Mouse (Mus musculus): ENCODE results near the gene Otulinl.
"Not testable (repeated sequence)": the region's sequence is repeated elsewhere in the genome, so short reads cannot be mapped to it uniquely, and the experiment has no call there.

Gene Otulinl

DNA sequence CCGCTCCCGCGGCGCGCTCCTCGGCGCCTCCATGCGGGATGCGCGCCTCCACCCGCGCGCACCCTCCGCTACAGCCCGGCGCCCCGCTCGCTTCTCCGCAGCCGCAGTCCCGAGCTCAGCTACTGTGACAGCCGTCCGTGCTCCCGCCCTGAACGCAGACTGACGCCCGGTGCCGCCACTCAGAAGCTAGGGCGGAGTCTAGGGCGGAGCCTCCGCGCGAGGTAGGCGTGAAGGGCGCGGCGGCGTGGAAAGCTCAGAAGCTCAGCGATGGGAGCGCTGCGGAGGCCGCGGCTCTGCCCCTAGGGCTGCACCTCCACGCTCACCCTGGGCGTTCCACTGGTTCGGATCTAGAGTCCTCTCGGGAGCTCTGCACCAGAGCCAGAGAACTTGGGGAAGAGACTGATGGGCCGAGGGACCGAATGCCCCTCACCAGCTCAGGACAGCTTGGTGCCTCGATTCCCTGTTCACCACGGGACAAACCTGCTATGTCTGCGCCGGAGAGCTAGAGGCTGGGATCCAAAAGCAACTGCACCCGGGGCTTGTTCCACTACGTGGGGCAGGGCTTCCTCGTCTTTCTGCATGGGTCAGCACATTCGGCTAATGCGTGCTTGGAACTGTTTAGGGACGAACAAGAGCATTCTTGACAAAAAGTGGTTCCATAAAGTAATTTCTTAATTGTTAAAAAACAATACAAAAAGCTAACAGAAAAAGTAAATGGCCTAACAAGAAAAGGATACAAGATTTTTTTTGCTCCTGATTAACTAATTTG, at the start of gene Otulinl:
Otulinl (minus strand) TSS at position 161 of the 769 bp plus-strand sequence.
- DNase-seq (ENCODE audit: low spot score) = peak; percentile 93

GRCm38 (mm10) chr15:27726228-27726627, 44.8 kb upstream of the Otulinl start:
- DNase-seq (ENCODE audit: low spot score) = no peak

GRCm38 (mm10) chr15:27724796-27725680, 43.7 kb upstream of the Otulinl start:
- DNase-seq (ENCODE audit: low spot score) = no peak

GRCm38 (mm10) chr15:27724298-27724697, 42.9 kb upstream of the Otulinl start:
- DNase-seq (ENCODE audit: low spot score) = no peak

- DNase-seq (ENCODE audit: low spot score) = no peak
These were observed 42.4 kb upstream of the Otulinl start for GRCm38 (mm10) chr15:27723746-27724145.

- DNase-seq (ENCODE audit: low spot score) = not testable (repeated sequence)
These were observed 38.9 kb upstream of the Otulinl start for GRCm38 (mm10) chr15:27720297-27720696.

DNA sequence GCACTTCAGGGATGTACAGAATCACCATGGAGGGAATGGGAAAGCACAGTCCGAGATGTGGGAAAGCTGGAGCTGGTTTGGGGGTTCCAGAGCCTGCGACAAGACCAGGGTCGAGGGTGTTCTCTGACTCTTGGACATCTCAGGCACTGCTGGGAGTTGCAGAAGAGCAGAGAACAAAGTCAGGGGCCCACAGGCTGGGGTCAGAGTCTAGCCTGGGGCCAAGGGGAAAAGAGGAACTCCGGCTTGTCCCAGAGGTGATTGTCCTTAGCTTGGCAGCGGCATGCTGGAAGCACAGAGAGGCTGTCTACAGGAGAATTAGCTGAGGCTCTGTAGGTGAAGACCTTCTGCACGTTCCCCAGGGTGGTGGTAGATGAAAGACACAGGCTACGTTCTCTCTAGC, 37.3 kb upstream of the Otulinl start:
- no peak for DNase-seq (ENCODE audit: low spot score)

GRCm38 (mm10) chr15:27715331-27715730, 34.0 kb upstream of the Otulinl start:
- peak; percentile 41 for DNase-seq (ENCODE audit: low spot score)

DNA sequence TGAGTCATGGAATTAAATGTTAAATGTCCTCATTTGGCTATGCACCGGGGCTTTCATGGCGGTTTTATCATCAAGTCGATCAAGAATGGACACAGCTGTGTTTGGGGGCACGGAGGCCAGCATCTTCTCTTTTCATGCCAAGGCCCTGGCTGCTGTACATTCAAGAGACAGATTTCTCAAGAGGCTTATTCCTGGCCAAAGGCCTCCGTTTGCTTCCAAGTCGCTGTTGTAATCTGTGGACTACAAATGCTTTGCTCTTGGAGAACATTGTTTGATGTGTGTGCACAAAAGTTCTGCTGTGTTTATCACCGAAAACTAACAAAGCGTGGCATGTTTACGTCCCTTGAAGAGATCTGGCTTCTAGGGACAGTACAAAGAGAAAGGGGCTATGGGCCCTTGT, 29.3 kb upstream of the Otulinl start:
- DNase-seq (ENCODE audit: low spot score) = peak; percentile 47

GRCm38 (mm10) chr15:27708968-27709612, 27.7 kb upstream of the Otulinl start:
- no peak for DNase-seq (ENCODE audit: low spot score)

DNA sequence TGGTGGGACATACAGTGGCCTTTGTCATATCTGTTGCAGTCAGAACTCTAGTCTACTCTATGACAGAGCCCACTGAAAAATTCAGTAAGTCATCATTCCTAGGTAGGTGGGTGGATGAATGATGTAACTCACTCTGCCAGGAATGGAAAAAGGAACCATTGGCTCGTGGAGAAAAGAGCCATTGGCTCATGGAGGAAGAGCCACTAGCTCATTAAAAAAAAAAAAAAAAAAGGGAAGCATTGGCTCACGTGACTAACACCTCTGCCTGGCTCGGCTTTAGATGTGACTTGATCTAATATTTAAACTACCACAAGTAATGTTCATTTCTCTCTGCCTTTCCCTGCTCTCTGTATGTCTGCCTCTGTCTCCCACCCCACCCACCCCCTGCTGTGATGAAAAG, 27.1 kb upstream of the Otulinl start:
- DNase-seq (ENCODE audit: low spot score) = no peak

- no peak for DNase-seq (ENCODE audit: low spot score)
These were observed 21.6 kb upstream of the Otulinl start for GRCm38 (mm10) chr15:27702972-27703313.

DNA sequence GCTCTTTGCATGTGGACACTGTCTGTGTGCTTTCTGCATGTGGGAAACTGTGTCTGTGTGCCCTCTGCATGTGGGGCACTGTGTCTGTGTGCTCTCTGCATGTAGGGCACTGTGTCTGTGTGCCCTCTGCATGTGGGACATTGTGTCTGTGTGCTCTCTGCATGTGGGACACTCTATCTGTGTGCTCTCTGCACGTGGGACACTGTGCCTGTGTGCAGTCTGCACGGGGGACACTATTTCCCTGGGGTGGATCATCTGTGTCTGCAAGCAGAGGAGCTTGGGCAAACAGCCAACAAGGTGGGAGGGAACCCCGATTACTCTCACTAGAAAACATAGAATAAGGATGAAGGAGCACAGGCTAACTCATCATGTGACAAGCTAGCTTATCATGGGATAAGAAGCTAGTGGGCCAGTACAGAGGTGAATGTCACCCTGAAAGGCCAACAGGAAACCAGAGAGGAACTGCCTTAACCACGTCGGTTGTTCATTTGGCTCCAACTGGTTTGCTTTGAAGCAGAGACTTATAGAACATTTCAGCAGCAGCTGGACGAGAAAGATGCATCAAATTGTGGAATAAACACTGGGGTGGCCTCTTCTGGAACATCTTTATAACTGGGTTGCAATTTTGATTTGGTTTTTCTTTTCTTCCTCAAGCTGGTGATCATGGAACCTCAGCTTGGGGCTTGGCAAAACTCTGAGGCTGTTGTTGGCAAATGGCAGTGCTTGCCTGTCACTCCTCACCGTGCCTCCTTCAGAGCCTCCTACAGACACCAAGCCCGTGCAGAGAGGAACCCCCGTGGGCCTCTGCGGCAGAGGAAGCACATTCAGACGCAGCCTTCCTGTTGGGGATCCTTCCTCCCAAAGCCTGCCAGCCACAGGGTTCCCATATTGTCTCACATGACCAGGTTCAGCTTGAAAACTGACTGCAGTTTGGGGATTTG, 20.9 kb upstream of the Otulinl start:
- no peak for DNase-seq (ENCODE audit: low spot score)

DNA sequence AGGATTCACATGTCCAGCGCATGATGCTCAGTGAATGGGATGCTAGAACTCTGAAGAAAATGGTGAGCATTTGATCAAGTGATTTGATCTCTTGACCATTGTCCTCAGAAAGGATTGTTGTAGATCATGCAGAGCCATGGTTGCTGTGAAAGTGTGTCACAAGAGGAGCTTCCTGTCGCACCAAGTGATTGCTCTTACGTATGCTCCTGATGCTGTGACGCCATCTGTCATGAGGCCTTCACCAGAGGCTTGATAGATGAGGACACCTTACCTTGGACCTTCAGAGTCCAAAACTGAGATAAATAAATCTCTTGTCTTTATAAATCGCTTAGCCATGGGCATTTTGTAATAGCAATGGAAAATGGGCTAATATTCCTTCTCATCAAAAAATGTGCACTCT, 16.3 kb upstream of the Otulinl start:
- no peak for DNase-seq (ENCODE audit: low spot score)

DNA sequence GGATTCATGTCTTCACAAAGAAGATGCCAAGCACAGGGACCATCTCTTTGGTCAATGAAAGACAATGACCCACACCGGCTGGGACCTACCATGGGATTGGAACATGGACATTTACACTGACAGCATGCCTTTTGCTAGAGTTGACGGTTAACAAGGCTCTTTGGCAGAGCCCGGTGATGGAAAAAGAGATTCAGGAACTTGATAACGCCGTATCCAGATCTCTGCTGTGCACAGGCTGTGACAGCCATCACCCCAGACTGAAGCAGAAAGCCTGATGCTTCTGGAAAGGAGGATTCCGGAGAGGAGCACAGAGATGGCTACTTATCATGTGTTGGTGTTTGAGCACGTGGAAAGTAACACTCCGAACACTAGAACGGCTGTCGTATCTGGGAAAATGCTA, 11.9 kb upstream of the Otulinl start:
- no peak for DNase-seq (ENCODE audit: low spot score)

DNA sequence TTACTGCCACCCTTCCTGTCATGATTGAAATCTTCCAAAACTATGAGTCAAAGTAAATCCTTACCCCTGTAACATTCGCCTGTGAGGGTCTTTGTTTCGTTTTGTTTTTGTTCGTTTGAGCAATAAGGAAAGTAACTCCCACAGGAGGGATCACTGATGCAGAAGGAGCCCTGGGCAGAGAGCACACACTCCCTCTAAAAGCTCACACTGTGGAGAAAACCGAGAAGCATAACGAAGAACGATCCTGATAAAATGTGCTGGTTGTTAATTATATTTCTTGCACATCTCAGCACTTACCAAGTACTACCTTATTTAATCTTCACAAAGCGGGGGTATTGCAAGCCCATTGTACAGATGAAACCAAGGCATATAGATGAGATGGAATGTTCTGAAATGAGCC, 10.8 kb upstream of the Otulinl start:
- no peak for DNase-seq (ENCODE audit: low spot score)

- DNase-seq (ENCODE audit: low spot score) = no peak
These were observed 9.8 kb upstream of the Otulinl start for GRCm38 (mm10) chr15:27691213-27691612.

- DNase-seq (ENCODE audit: low spot score) = no peak
These were observed 6.8 kb upstream of the Otulinl start for GRCm38 (mm10) chr15:27688041-27688651.

DNA sequence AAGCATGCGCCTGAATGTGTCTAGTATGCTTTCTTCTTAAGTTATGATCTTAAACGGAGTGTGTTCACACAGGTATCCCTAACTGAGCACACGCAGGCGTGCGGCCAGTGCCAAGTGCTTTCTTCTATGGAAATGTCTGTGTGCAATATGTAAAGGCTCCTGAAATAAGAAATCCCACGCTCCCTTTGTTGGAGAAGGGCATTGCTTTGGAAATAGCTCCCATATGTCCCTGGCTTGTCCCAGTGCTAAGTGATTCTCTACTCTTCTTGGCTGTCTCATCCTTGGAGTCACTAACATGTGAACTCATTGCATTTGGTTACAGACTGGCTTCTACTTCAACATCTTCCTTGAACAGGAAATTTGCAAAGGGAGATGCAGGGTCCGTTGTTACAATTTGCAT, 3.4 kb upstream of the Otulinl start:
- DNase-seq (ENCODE audit: low spot score) = no peak

GRCm38 (mm10) chr15:27683206-27683605, 1.8 kb upstream of the Otulinl start:
- no peak for DNase-seq (ENCODE audit: low spot score)

- no peak for DNase-seq (ENCODE audit: low spot score)
These were observed 1.2 kb upstream of the Otulinl start for GRCm38 (mm10) chr15:27682619-27683018.

Data from urinary bladder, postnatal 14 days (tissue).